Mouse (Mus musculus) left cerebral cortex, postnatal 14 days (tissue): Measurements from ENCODE around the gene Rhebl1. TPM values are rescaled to one million over a fixed set of nuclear protein-coding genes. Genes with fewer than 3 reads are reported as not detected.
"Not testable (repeated sequence)": the region's sequence is repeated elsewhere in the genome, so short reads cannot be mapped to it uniquely, and the experiment has no call there.

Source experiments
- DNase-seq, 2 experiments: peaks; one replicate each; pipeline ENCODE4 v3.0.0; 2021 to 2022; ENCODE audit warnings: low spot score in 2 of 2, mixed read lengths in 1 of 2
- intact Hi-C: fragments of 180-260 bp; cut with DNase I; formaldehyde crosslinking; loops from one replicate; pipeline ENCODE4 v1.15.1; 2025
- long read RNA-seq, 2 experiments: library from polyadenylated mRNA; stranded (forward); transcript quantifications; one replicate each; pipeline ENCODE4 v2.0.0; 2021
- total RNA-seq, 2 experiments: library from RNA; stranded (reverse); gene quantifications; 2 replicates each; pipeline ENCODE4 v1.2.3; 2021

Gene Rhebl1
- total RNA-seq = 1 to 10 TPM; 8.6 to 9.3 TPM
- long read RNA-seq, experiment 1, partial matches to known transcripts = 4 of 6 reads
- long read RNA-seq, experiment 1, other reads (novel, unspliced or antisense) = 1 of 6 reads
- long read RNA-seq, experiment 2, partial matches to known transcripts = 3 of 7 reads
- long read RNA-seq, experiment 2, other reads (novel, unspliced or antisense) = 1 of 7 reads

DNA sequence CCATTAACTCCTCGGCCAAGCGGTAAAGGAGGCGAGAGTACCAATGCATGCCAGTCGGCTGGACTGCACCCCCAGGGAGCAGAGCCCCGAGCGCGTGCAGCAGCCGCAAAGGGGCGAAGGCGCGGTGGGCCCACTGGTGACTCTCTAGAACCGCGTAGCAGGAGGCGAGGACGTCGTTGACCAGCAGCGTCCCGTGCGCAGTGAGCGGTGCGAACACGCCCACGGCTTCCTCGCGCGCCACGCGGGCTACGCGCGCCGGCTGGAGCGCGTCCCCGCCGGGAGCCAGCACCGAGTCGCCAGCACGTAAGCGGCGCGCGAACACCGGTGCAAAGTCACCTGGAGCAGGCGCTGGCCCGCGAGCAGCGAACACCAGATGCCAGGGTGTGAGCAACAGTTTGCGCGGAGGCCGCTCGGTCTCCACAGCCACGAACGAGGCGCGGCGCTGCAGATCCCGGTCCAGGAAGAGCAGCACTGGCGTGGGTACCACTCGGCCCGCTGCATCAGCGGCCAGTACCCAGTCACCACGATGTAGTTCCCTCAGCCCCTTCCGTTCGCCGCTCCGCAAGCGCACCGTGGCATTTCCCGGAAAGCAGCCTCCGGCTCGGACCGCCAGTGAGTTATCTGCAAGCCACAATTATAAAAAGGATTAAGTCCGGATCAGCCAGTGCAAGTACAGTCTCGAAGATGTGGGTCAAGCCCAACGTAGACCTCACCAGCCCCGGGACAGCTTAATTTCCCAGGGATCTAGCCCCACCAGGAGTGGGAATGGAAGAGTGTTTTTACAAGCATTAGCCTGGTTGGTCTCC is at the start of gene Rhebl1:
Gene Rhebl1 (minus strand): TSS at position 601 of the 806 bp plus-strand sequence.
- no peak for DNase-seq
- intact Hi-C loops = loop anchor here (5.0 kb wide), 1 partner anchor 33 kb away; no protein-coding TSS in a partner anchor

DNA sequence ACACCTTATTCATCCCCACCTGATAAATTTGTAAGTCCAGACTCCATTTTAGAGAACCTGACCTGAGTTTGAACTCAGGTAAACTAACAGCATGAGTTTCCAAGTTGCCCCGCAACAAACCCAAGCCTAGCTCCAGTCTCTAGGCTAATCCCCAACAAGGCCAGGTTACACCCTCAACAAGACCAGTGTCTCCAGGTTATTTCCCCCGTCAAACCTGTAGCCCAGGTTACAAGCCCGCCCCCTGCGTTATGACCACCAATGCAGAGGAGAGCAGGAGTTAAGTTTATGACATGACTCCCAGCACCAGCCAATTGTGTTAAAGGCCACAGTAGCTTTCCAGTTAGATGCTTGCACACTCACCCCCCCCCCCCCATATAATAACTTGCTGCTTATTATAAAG is 48.8 kb upstream of the Rhebl1 start:
- no peak for DNase-seq
- intact Hi-C loops = no loop called here

DNA sequence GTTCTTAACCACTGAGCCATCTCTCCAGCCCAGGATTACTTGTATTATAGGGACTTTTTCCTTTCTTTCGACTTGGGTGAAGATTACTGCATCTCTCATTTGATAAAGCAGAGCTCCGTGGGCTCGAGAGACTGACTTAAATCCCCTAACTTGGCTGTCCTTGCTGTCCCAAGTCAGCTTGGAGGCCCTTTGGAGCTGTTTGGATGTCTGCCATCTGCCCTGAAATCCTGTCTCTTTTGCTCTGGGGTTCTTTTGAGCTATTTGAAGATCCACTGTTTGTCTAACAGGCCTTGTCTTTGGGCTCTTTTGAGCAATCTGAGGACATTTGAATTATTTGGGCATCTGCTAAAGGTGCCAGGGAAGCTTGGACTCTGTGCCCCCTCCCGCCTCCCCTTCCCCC is 47.7 kb upstream of the Rhebl1 start:
- intact Hi-C loops = no loop called here
- DNase-seq = no peak

DNA sequence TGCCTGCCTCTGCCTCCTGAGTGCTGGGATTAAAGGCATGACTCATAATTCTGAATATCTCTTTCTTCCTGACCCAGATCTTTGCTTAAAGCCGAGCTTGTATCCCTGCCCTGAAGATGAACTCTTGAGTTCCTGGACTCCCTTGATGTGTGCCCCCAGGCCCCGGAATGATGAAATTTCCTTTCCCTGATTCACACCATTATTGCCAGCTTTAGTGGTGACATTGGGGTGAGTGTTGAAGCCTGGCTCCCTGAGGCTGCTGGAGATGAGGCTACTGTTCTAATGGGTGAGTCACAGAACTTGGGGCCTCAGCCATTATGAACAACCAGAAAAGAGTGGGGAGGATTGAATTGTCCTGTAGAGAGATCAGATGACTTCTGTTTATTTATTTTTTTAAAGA is 47.2 kb upstream of the Rhebl1 start:
- intact Hi-C loops = no loop called here
- DNase-seq = no peak

DNA sequence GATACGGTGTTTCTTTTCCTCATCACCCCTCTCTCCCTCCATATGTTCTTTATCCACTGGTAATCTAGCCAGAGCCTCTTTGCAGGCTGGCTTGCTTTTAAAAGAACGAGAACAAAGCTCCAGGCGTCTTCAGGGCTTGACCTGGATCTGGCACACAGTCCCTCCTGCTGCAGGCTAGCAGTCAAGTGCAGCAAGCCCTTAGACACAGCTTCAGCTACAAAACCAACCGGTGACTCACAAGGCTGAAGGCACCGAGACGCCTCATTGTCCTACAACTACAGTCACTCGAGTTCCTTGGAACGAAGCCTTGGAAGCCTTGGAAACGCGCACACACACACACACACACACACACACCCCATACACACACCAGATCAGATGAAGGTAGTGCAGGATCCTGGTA is 46.5 kb upstream of the Rhebl1 start:
- intact Hi-C loops = no loop called here
- peak in 1 of 2 experiments; percentile 67 for DNase-seq

DNA sequence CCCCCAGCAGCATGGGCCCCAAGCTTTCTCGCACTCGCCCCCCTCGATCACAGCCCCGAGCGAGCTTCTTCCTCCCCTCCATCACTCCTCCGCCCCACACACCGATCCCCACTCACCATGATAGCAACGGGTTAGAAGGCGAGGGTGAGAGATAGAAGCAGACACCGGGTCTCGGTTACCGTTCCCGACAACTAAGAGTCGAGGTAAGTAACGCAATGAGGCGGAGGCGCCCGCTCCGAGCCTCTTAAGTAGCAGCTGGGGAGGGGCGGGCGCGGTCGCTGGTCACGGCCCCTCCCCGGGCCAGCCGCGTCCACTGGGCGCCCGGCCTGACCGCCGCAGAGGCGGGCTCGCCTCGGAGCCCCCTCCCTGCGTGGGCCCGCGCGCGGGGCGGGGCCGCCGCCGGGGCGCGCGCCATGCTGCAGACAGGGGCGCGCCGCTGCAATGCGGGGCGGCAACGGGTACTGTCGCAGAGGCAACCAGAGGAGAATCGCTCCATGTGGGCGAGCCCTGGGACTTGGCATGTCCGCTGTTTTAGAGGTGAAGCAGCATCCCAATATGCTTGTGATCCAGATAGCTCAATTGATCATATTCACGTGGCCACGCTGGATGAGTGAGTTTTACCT is 40.0 kb upstream of the Rhebl1 start, which contains the start of gene Tuba1b:
Gene Tuba1b (minus strand): TSS at position 349 of the 623 bp plus-strand sequence.
- DNase-seq = peak; percentile 93 to 94
- intact Hi-C loops = loop anchor here (2.0 kb wide), 1 partner anchor 58 kb away; no protein-coding TSS in a partner anchor

DNA sequence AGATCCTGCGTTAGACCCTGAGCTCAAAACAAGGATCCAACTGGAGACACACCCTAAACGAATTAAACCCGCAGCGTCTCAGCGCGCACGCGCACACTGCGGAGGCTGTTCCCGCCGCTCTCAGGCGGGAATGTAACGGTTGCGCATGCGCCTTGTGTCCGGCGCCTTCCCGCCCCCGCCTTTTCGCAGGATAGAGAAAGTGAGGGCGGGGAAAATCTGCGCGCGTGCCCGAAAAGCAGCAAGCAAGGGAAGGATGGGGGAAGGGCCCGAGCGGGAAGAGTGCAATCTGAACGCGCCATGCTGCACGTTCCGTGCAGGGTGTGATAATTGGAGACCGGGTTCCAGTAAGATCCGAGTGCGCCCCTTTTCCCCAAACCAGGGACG is 39.5 kb upstream of the Rhebl1 start:
- DNase-seq = peak; percentile 97 to 98
- intact Hi-C loops = loop anchor here (2.0 kb wide), 1 partner anchor 59 kb away; no protein-coding TSS in a partner anchor

DNA sequence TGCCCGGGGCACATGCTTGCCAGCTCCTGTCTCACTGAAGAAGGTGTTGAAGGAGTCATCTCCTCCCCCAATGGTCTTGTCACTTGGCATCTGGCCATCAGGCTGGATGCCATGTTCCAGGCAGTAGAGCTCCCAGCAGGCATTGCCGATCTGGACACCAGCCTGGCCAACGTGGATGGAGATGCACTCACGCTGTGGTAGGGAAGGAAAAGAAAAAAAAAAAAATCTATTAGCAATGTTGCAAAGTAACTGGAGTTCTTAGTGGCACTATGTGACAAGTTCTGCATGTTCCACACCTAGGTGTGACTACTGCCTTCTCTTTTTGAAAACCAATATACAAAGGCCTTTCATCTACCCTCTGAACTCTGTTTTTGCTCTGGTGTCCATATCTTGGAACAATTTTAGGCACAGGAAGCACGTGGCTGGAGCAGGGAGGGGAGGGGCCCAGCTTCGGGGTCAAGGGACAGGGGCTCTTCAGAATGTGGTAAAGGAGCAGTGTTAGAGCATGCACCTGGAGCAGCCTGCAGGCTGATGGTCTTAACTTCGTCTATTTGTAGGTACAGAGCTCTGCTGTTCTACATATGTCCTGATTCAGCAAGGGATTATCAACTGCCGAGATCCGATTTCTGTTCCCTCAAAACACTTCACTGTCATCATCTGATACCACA is 38.8 kb upstream of the Rhebl1 start:
- intact Hi-C loops = not testable (repeated sequence)

DNA sequence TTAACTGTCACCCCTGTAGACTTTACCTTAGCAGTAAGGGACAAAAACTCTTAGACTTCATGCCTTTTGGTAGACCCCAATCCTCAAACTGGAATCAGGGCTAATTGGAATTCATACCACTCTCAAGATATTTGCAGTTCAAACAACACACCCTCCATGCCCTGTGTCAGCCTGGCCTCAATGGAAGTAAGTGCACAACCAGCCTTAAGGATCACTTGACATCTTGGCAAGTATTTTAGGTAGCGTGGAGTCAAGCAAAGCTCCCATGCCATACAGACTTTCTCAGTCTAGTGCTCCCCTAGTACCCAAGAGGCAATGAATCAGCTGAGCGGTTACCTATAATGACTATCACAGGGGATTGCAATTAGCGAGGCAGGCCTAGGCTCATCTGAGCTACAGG is 36.7 kb upstream of the Rhebl1 start:
- intact Hi-C loops = no loop called here
- no peak for DNase-seq

More for the DNA sequence above, 38.8 kb upstream of the Rhebl1 start:
- DNase-seq = not testable (repeated sequence)

DNA sequence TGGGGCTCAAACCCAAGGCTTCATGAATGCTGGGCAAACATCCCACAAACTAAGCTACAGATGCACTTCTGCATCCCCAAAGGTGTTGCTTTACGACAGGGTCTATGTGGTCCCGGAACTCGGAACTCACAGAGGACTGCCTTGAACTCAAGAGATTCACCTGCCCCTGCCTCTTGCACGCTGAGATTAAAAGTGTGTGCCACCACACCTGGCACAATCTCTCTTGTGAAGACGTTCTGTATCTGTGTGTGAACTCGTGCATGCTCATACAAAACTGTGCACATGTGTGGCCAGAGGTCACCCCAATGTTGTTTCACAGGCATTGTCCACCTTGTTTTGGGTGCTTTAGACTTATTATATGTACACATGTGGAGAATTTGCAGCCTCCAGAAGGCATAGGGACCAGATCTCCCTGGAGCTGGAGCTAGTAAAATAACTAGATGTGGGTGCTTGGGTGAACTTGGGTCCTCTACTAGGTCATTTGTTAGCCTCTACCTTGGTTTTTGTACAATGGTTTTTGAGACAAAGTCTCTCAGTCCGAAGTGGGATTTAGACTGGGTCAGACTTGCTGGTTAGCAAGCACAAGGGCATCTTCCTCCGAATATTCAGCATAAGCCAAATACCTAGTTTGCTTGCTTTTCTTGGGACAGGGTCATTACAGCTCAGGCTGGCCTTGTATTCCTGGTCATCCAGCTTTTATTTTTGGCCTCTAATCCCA is 35.8 kb upstream of the Rhebl1 start:
- DNase-seq = no peak
- intact Hi-C loops = no loop called here

DNA sequence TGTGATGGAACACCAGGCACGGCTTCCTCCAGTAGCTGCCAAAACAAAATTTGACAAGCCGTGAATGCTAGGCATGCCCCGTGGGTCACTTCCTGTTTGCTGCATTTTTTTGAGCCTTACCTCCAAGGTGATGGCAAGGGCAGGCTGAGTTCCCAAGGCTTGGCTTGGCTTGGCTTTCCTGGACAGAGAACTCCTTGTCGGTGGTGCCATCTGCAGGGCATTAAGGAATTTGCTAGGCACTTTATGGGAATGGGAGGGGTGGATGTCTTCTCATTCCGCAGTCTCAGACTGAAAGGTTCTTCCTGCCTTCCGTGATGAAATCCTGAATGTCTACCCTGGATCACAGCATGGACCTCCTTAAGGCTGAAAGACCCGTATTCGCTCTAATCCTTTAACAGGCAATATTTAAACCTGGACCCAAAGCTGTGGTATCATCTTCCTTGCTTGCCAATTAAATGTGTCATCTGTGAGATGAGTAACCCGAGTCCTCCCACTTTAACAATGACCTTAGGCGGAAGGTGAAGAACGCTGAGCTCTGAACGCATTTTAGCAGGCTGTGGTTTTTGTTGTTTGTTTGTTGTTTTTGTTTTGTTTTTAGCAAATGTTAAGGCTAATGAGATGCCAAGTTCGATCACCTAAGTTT is 34.4 kb upstream of the Rhebl1 start:
- peak; percentile 70 to 72 for DNase-seq
- intact Hi-C loops = loop anchor here (5.0 kb wide), 3 partner anchors 36 to 121 kb away; partner anchors contain the start of genes Ddn and Rhebl1

DNA sequence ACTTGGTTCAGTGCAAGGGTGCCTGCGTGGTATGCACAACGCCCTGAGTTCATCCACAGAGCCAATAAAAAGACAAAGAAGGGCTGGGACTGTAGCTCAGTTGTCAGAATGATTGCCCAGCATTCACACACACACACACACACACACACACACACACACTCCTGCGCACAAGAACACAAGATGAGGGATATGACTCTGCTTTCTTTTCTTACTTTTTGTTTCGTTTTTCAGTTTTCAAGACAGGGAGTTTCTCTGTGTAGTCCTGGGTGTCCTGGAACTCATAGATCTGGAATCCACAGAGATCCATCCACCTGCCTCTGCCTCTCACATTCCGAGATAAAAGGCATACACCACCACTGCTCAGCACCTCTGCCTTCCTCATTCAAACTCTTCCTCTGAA is 33.2 kb upstream of the Rhebl1 start:
- intact Hi-C loops = loop anchor here (5.0 kb wide), 3 partner anchors 35 to 120 kb away; partner anchors contain the start of genes Ddn and Rhebl1
- DNase-seq = no peak

DNA sequence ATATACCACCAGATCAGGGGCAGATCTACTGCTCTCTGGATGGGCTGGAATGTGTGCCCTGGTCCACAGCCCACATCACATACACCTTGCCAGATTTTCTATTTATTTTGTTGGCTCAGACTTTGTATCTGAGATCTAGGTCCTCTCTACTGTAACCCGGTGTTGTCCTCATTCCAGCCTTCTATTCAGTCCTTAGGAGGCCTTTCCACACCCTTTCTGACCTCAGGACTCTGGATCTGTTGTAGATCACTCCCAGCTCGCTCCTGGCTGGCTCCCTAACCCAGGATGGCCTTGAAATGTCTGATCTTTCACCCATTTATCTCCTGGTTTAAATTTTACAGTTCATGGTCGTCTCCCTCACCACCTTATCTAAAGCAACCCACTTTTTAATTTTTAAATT is 30.3 kb upstream of the Rhebl1 start:
- no peak for DNase-seq
- intact Hi-C loops = loop anchor here (5.0 kb wide), 3 partner anchors 32 to 117 kb away; partner anchors contain the start of genes Ddn and Rhebl1

DNA sequence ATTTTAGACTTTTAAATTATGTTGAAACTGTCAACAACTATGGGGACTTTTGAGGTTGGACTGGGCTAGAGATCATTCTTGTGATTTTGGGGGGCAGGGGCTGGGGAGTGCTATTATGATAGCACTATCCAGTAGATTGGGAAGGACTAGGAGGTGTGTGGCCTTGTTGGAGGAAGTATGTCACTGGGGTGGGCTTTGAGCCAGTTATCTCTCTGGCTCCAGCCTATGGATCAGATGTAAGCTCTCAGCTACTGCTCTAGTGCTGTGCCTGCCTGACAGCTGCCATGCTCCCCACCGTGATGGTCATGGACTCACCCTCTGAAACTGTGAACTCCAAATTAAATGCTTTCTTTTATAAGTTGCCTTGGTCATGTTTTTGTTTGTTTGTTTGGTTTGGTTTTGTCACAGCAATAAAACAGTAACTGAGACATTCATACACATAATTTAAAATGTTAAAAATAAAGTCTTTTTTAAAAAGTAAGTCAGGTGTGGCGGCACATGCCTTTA is 28.7 kb upstream of the Rhebl1 start:
- DNase-seq = no peak
- intact Hi-C loops = no loop called here

DNA sequence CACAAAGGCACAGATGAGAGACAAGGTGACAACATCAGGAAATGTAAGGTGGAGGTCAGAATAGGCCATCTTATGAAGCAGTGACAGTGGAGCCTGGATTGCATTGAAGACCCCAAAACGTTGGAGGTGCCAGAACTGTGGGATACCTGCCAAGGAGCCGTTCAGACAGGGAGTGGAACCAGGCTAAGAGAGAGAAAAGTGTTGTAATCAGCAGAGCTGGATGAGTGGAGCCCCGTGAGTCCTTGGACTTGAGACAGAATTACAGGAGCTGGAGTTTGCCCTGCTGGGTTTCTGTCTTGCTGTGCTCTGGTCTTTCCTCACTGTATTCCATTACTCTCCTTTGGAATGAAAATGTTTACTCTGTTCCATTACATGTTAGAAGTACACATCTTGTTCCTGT is 28.2 kb upstream of the Rhebl1 start:
- intact Hi-C loops = no loop called here

DNA sequence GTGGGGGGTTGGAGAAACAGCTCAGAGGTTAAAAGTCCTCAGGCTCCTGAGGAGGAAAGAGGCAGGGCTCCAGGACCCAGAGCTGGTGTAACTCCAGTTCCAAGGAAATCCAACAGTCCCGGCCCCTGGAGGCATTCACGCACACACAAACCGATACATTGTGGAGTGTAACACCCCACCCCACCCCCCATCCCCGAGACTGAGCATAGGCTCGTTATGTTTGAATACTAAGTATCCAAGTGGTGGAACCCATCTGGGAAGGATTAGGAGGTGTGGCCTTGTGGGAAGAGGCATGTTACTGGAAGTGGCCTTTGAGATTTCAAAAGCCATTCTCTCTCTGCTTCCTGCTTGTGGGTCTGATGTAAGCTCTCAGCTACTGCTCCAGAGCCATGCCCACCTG is 27.2 kb upstream of the Rhebl1 start:
- DNase-seq = no peak
- intact Hi-C loops = no loop called here

More for the DNA sequence above, 28.2 kb upstream of the Rhebl1 start:
- no peak for DNase-seq

DNA sequence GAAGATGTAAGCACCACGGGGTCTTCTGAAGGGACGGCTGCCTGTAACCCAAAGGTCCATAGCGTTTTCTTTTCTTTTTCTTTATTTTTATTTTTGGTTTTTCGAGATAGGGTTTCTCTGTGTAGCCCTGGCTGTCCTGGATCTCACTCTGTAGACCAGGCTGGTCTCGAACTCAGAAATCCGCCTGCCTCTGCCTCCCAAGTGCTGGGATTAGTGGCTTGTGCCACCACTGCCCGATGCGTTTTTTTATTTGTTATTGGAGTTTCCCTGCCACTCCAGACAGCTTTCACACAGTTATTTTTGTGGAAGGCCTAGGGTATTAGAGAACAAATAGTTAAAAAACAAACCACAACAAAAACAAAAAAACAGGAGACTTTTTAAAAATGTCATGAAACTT is 24.2 kb upstream of the Rhebl1 start:
- not testable (repeated sequence) for DNase-seq
- intact Hi-C loops = loop anchor here (5.0 kb wide), 1 partner anchor 36 kb away; no protein-coding TSS in a partner anchor
